Mouse (Mus musculus) lung, embryonic 16.5 days (tissue): ENCODE measurements around the gene Dlgap3. TPM values are rescaled to one million over a fixed set of nuclear protein-coding genes. Genes with fewer than 3 reads are reported as not detected.

ENCODE experiments used
- ATAC-seq: fragments of 200-750 bp; cut with Nextera tagmentation; 2 replicates; pipeline ENCODE4 v1.8.0; 2017; ENCODE audit warnings: low read depth, mild to moderate bottlenecking, moderate library complexity
- H3K27ac ChIP-seq: fragments of 300-500 bp; sonication (generic); 2 replicates; pipeline ENCODE4 v1.5.1; 2014; ENCODE audit warnings: mild to moderate bottlenecking, control low read depth, low read length
- H3K27me3 ChIP-seq: fragments of 300-500 bp; sonication (generic); 2 replicates; pipeline ENCODE4 v1.6.1; 2014; ENCODE audit warnings: low read depth, low read length, mixed read lengths; ENCODE audit not compliant: control insufficient read depth, insufficient read depth
- H3K36me3 ChIP-seq: fragments of 300-500 bp; sonication (generic); 2 replicates; pipeline ENCODE4 v1.6.1; 2014; ENCODE audit warnings: low read length; ENCODE audit not compliant: control insufficient read depth, insufficient read depth
- H3K4me1 ChIP-seq: fragments of 300-500 bp; sonication (generic); replicated peaks from 2 replicates; pipeline ENCODE4 v1.6.1; 2014; ENCODE audit warnings: low read length, mixed read lengths; ENCODE audit not compliant: control insufficient read depth, insufficient read depth
- H3K4me2 ChIP-seq: fragments of 300-500 bp; sonication (generic); 2 replicates; pipeline ENCODE4 v1.6.1; 2014; ENCODE audit warnings: low read depth, low read length, control low read depth
- H3K4me3 ChIP-seq: fragments of 300-500 bp; sonication (generic); 2 replicates; pipeline ENCODE4 v1.5.1; 2014; ENCODE audit warnings: mild to moderate bottlenecking, low read length, control low read depth
- H3K9ac ChIP-seq: fragments of 300-500 bp; sonication (generic); 2 replicates; pipeline ENCODE4 v1.6.1; 2014; ENCODE audit warnings: low read length, control low read depth
- H3K9me3 ChIP-seq: fragments of 300-500 bp; sonication (generic); 2 replicates; pipeline ENCODE4 v1.6.1; 2016; ENCODE audit warnings: low read length; ENCODE audit not compliant: control insufficient read depth
- WGBS: fragments of 180-500 bp; shearing (Covaris S2); extraction: QIAGEN DNeasy Blood & Tissue Kit; methylation state at CpG from one replicate; pipeline ENCODE4 v1.1.7; 2014; 5-methylcytosine and 5-hydroxymethylcytosine counted together
- polyA plus RNA-seq: library from polyadenylated mRNA; unstranded; fragments of >200 nt; fragmentation: Nextera tagmentation; extraction: Ambion mirVana; gene quantifications from 2 replicates; pipeline ENCODE4 v1.2.1, GENCODE M21; 2015

The Dlgap3 gene
- polyA plus RNA-seq, 1 experiment from 2014 or later, result 0.38 TPM

- Histone ChIP-seq H3K27me3 (no peaks in the 10 kb centered on the region), H3K27ac (peak overlapping the region; percentile 84), H3K4me3 (no peak overlapping the region), H3K36me3 (no peaks in the 10 kb centered on the region), H3K4me2 (no peak overlapping the region), H3K9me3 (no peaks in the 10 kb centered on the region), H3K9ac (no peak overlapping the region), H3K4me1 (no peaks in the 10 kb centered on the region)
- WGBS, result 52% methylated on average over 19 of the region's 19 CpGs
- ATAC-seq, result peak; percentile 88
Measured at GRCm38 (mm10) chr4:127263438-127264182, 94.6 kb downstream of the Dlgap3 start.

GRCm38 (mm10) chr4:127264183-127264554, 95.2 kb downstream of the Dlgap3 start:
- WGBS, result 68% methylated on average over 5 of the region's 5 CpGs
- H3K4me2 ChIP-seq, result no peak overlapping the region
- ATAC-seq, result no peak; the same call in 1 of the 2 replicates

GRCm38 (mm10) chr4:127278451-127279001, 109.5 kb downstream of the Dlgap3 start:
- no peak overlapping the region for H3K4me3 ChIP-seq
- H3K27ac ChIP-seq, result peak overlapping the region; percentile 58
- no peak overlapping the region; the same call in 1 of the 2 replicates for H3K9ac ChIP-seq
- no peaks in the 10 kb centered on the region for H3K4me1 ChIP-seq
- WGBS, result 38% methylated on average over 9 of the region's 9 CpGs
- H3K27me3 ChIP-seq, result no peaks in the 10 kb centered on the region
- no peaks in the 10 kb centered on the region for H3K36me3 ChIP-seq
- ATAC-seq, result peak; percentile 77
- H3K4me2 ChIP-seq, result no peak overlapping the region
- no peaks in the 10 kb centered on the region for H3K9me3 ChIP-seq

More at GRCm38 (mm10) chr4:127264183-127264554, 95.2 kb downstream of the Dlgap3 start:
- Histone ChIP-seq H3K27ac (peak overlapping the region; percentile 83), H3K36me3 (no peaks in the 10 kb centered on the region), H3K27me3 (peaks cover under 1% of the 10 kb centered on the region; the same call in 1 of the 2 replicates), H3K9ac (no peak overlapping the region), H3K4me3 (no peak overlapping the region), H3K4me1 (no peaks in the 10 kb centered on the region), H3K9me3 (no peaks in the 10 kb centered on the region)

GRCm38 (mm10) chr4:127279241-127279640, 110.2 kb downstream of the Dlgap3 start:
- ATAC-seq, result no peak; the same call in 1 of the 2 replicates
- Histone ChIP-seq H3K4me3 (no peak overlapping the region), H3K9me3 (no peaks in the 10 kb centered on the region), H3K4me1 (no peaks in the 10 kb centered on the region), H3K4me2 (no peak overlapping the region), H3K9ac (no peak overlapping the region), H3K27ac (peak overlapping the region; percentile 53; the same call in 1 of the 2 replicates), H3K36me3 (no peaks in the 10 kb centered on the region), H3K27me3 (no peaks in the 10 kb centered on the region)
- WGBS, result 64% methylated on average over 9 of the region's 9 CpGs

Other genes starting within 250 kb of the Dlgap3 start
- gene Zmym4, start 201.1 kb upstream of the Dlgap3 start, polyA plus RNA-seq, result 16.4 and 18.0 TPM in 2 replicates
- 67.1 and 68.2 TPM in 2 replicates for gene Sfpq, start 147.9 kb upstream of the Dlgap3 start, polyA plus RNA-seq
- gene Zmym1, start 108.1 kb upstream of the Dlgap3 start, polyA plus RNA-seq, result 19.1 and 19.3 TPM in 2 replicates
- 14.4 and 18.2 TPM in 2 replicates for gene Zmym6, start 91.8 kb upstream of the Dlgap3 start, polyA plus RNA-seq
- gene Tmem35b, start 45.5 kb upstream of the Dlgap3 start, polyA plus RNA-seq, result 21.0 and 22.7 TPM in 2 replicates
- gene Smim12, start 74.6 kb downstream of the Dlgap3 start, polyA plus RNA-seq, result 58.1 and 64.5 TPM in 2 replicates
- gene Gja4, start 144.8 kb downstream of the Dlgap3 start, polyA plus RNA-seq, result 41.2 and 43.5 TPM in 2 replicates
- gene Gjb3, start 161.6 kb downstream of the Dlgap3 start, polyA plus RNA-seq, result 2.0 and 2.2 TPM in 2 replicates
- gene Gjb4, start 184.9 kb downstream of the Dlgap3 start, polyA plus RNA-seq, result 0.20 TPM in 1 of 2 replicates, not detected in the other
- gene Gjb5, start 189.0 kb downstream of the Dlgap3 start, polyA plus RNA-seq, result 0.59 and 0.79 TPM in 2 replicates